Mouse (Mus musculus) urinary bladder, postnatal 25 days (tissue): ENCODE data around the gene Prmt8.

ENCODE experiments used
- DNase-seq: peaks from one replicate; pipeline ENCODE4 v3.0.0; 2022; ENCODE audit warnings: low spot score

The Prmt8 gene

GRCm38 (mm10) chr6:127769275-127770156 is at the start of gene Prmt8:
Gene Prmt8, minus strand, starts transcription at chr6:127769472.
- DNase-seq: no peak

- DNase-seq: no peak
Observed at GRCm38 (mm10) chr6:127803046-127803729, 33.9 kb upstream of the Prmt8 start.

- no peak for DNase-seq
Observed at GRCm38 (mm10) chr6:127802211-127802610, 32.9 kb upstream of the Prmt8 start.

GRCm38 (mm10) chr6:127790023-127790422 is 20.8 kb upstream of the Prmt8 start:
- DNase-seq: no peak

- DNase-seq: no peak
Observed at GRCm38 (mm10) chr6:127770806-127771205, 1.5 kb upstream of the Prmt8 start.

GRCm38 (mm10) chr6:127768621-127769274 is 524 bp downstream of the Prmt8 start:
- no peak for DNase-seq

GRCm38 (mm10) chr6:127767706-127768493 is 1.4 kb downstream of the Prmt8 start:
- DNase-seq: peak; percentile 55

- no peak for DNase-seq
Observed at GRCm38 (mm10) chr6:127767201-127767705, 2.0 kb downstream of the Prmt8 start.

- no peak for DNase-seq
Observed at GRCm38 (mm10) chr6:127766641-127767200, 2.6 kb downstream of the Prmt8 start.

GRCm38 (mm10) chr6:127766041-127766604 is 3.1 kb downstream of the Prmt8 start:
- DNase-seq: no peak

GRCm38 (mm10) chr6:127765573-127765972 is 3.7 kb downstream of the Prmt8 start:
- no peak for DNase-seq

GRCm38 (mm10) chr6:127758264-127758663 is 11.0 kb downstream of the Prmt8 start:
- DNase-seq: no peak

GRCm38 (mm10) chr6:127757667-127758167 is 11.6 kb downstream of the Prmt8 start:
- no peak for DNase-seq

GRCm38 (mm10) chr6:127756856-127757255 is 12.4 kb downstream of the Prmt8 start:
- no peak for DNase-seq

GRCm38 (mm10) chr6:127753228-127753627 is 16.0 kb downstream of the Prmt8 start:
- no peak for DNase-seq

GRCm38 (mm10) chr6:127752681-127753080 is 16.6 kb downstream of the Prmt8 start:
- no peak for DNase-seq

GRCm38 (mm10) chr6:127751499-127751898 is 17.8 kb downstream of the Prmt8 start:
- no peak for DNase-seq

- DNase-seq: no peak
Observed at GRCm38 (mm10) chr6:127748793-127749192, 20.5 kb downstream of the Prmt8 start.

GRCm38 (mm10) chr6:127742290-127742689 is 27.0 kb downstream of the Prmt8 start:
- DNase-seq: no peak

GRCm38 (mm10) chr6:127741162-127741561 is 28.1 kb downstream of the Prmt8 start:
- DNase-seq: no peak

GRCm38 (mm10) chr6:127740711-127741110 is 28.6 kb downstream of the Prmt8 start:
- DNase-seq: no peak
